Mouse (Mus musculus) kidney, postnatal 4 days (tissue): Measurements from ENCODE around the gene Prpf19.
A peak's percentile ranks its signal among the peaks of the same experiment; 100 is the strongest.

Experiments
- DNase-seq, 2 experiments: peaks; one replicate each; pipeline ENCODE4 v3.0.0; 2021; ENCODE audit warnings: mixed read lengths in 2 of 2

Prpf19 gene

GRCm38 (mm10) chr19:10895016-10895528 is at the start of gene Prpf19:
Gene Prpf19, plus strand, starts transcription at chr19:10895231.
- DNase-seq, result peak; percentile 99

- DNase-seq, result no peak
Measured at GRCm38 (mm10) chr19:10845454-10845853, 49.6 kb upstream of the Prpf19 start.

GRCm38 (mm10) chr19:10846150-10846549 is 48.9 kb upstream of the Prpf19 start:
- no peak for DNase-seq

- peak; percentile 78 for DNase-seq
Measured at GRCm38 (mm10) chr19:10847311-10848087, 47.5 kb upstream of the Prpf19 start.

GRCm38 (mm10) chr19:10855422-10855821 is 39.6 kb upstream of the Prpf19 start:
- no peak for DNase-seq

- DNase-seq, result no peak
Measured at GRCm38 (mm10) chr19:10856520-10856919, 38.5 kb upstream of the Prpf19 start.

- peak; percentile 35 to 48 for DNase-seq
Measured at GRCm38 (mm10) chr19:10860072-10860497, 34.9 kb upstream of the Prpf19 start.

GRCm38 (mm10) chr19:10866351-10866750 is 28.7 kb upstream of the Prpf19 start:
- DNase-seq, result no peak

- DNase-seq, result no peak
Measured at GRCm38 (mm10) chr19:10867946-10868622, 26.9 kb upstream of the Prpf19 start.

GRCm38 (mm10) chr19:10868623-10869141 is 26.3 kb upstream of the Prpf19 start:
- DNase-seq, result peak in 1 of 2 experiments; percentile 36

- peak; percentile 87 to 91 for DNase-seq
Measured at GRCm38 (mm10) chr19:10869241-10869885, 25.7 kb upstream of the Prpf19 start.

- peak; percentile 23 to 54 for DNase-seq
Measured at GRCm38 (mm10) chr19:10869886-10870527, 25.0 kb upstream of the Prpf19 start, which contains the start of gene Tmem132a. Gene Tmem132a, minus strand, starts transcription at chr19:10869940.

GRCm38 (mm10) chr19:10870676-10871075 is 24.4 kb upstream of the Prpf19 start:
- no peak for DNase-seq

GRCm38 (mm10) chr19:10871328-10871961 is 23.6 kb upstream of the Prpf19 start:
- DNase-seq, result peak; percentile 40 to 64

- DNase-seq, result peak in 1 of 2 experiments; percentile 41
Measured at GRCm38 (mm10) chr19:10878201-10878837, 16.7 kb upstream of the Prpf19 start.

- DNase-seq, result peak; percentile 54 to 65
Measured at GRCm38 (mm10) chr19:10880085-10880974, 14.7 kb upstream of the Prpf19 start.

GRCm38 (mm10) chr19:10880975-10881425 is 14.0 kb upstream of the Prpf19 start:
- no peak for DNase-seq

GRCm38 (mm10) chr19:10881426-10882154 is 13.4 kb upstream of the Prpf19 start, which contains the start of gene Tmem109:
Gene Tmem109, minus strand, starts transcription at chr19:10882001.
- DNase-seq, result peak; percentile 95 to 97

- no peak for DNase-seq
Measured at GRCm38 (mm10) chr19:10892201-10892600, 2.8 kb upstream of the Prpf19 start.
